Mouse (Mus musculus) telencephalon, adult 2 months (tissue): Measurements from ENCODE around the gene Obox5.
"Not testable (repeated sequence)": the region's sequence is repeated elsewhere in the genome, so short reads cannot be mapped to it uniquely, and the experiment has no call there.

ENCODE experiments used
- DNase-seq: peaks from one replicate; pipeline ENCODE4 v3.0.0-alpha.2; 2011; ENCODE audit warnings: low read depth, low spot score

Obox5 gene

GRCm38 (mm10) chr7:15749831-15750230, at the start of gene Obox5:
Gene Obox5, plus strand, starts transcription at chr7:15750131.
- not testable (repeated sequence) for DNase-seq

- not testable (repeated sequence) for DNase-seq
Measured at GRCm38 (mm10) chr7:15749296-15749695, 635 bp upstream of the Obox5 start.
